Mouse (Mus musculus): ENCODE measurements around the gene Scrt2. TPM values are rescaled to one million over a fixed set of nuclear protein-coding genes. Genes with fewer than 3 reads are reported as not detected.

Gene Scrt2
- polyA plus RNA-seq, 1 experiment from 2014 or later: 0.09 TPM

DNA sequence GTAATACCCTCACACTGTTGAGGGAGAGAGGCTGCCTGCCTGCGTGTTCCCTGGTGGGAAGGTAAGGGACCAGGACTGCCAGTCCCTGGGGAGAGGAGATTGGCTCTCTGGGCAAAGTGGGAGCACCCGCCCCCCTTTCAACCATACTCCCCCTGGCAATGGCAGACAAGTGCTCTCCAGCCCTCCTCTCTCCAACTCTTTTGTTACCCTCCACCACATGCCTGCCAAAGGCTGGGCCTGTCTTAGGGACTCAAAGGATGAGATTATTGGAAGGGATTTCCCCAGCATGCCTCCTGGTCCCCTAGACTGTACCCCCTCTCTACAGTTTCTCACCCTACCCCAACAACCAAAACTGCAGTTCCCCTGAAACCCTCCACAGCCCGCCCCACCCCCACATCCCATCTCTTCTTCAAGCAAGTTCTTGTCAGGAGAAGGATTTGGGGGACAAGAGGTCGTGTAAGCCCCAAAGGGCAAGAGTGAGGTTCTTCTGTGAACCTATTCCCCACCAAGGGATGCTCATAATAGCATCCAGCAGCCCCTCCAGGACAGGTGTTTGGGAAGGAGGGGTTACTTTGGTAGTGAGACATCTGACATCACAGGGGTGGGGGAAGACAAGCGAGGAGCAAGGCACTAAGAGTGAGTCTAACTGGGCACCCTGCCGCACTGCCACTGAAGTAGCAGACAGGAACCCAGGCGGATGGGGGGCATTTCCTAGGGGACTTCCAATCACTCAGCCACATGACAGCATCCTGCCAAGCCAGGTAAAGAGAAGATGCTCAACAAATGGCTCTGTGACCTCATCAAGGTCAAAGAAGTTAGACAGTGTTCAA lies 1.3 kb downstream of the Scrt2 start:
- Histone ChIP-seq H3K9me3 (replicated peaks) (no peaks in the 10 kb centered on the region), H3K9ac (no peak overlapping the region), H3K4me1 (peaks cover 14% of the 10 kb centered on the region), H3K4me3 (replicated peaks) (no peak overlapping the region), H3K27me3 (peaks cover 66% of the 10 kb centered on the region), H3K27ac (replicated peaks) (no peak overlapping the region), H3K4me2 (replicated peaks) (peak overlapping the region; percentile 70), H3K36me3 (no peaks in the 10 kb centered on the region)
- no peak for ATAC-seq (ENCODE audit: insufficient number of reproducible peaks, low FRiP score, low TSS enrichment, low read depth)
- 20% methylated on average over 7 of the region's 7 CpGs for WGBS

- Histone ChIP-seq H3K27me3 (peaks cover 65% of the 10 kb centered on the region), H3K9me3 (replicated peaks) (no peaks in the 10 kb centered on the region), H3K4me1 (peaks cover 14% of the 10 kb centered on the region), H3K4me3 (replicated peaks) (no peak overlapping the region), H3K36me3 (no peaks in the 10 kb centered on the region), H3K9ac (no peak overlapping the region), H3K4me2 (replicated peaks) (no peak overlapping the region), H3K27ac (replicated peaks) (no peak overlapping the region)
- no peak for ATAC-seq (ENCODE audit: insufficient number of reproducible peaks, low FRiP score, low TSS enrichment, low read depth)
- WGBS: 49% methylated on average over 4 of the region's 4 CpGs
Observed at GRCm38 (mm10) chr2:152083411-152083810, 2.1 kb downstream of the Scrt2 start.

DNA sequence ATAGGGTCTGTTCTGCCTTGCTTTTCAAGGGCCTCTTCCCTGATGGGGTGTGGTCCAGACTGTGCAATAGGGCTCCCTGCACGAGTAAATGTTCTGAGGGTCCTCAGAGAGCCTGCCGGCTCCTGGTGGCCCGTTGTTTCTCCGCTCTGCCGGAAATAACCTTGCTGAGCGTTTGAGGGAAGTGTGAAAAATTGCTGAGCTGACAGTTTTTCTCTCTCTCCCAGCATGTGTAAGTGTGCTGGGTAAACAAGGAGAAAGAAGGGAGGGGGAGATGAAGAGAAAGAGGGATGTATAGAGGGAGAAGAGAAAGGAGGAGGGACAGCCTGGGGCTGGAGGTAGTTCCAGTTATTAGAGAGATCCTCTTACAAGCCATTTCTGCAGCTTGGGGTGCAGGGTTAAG lies 3.0 kb downstream of the Scrt2 start:
- no peak overlapping the region for H3K9ac ChIP-seq
- no peak overlapping the region for H3K4me3 ChIP-seq (replicated peaks)
- WGBS: 37% methylated on average over 6 of the region's 6 CpGs
- no peak overlapping the region for H3K4me2 ChIP-seq (replicated peaks)
- H3K27ac ChIP-seq (replicated peaks): no peak overlapping the region
- H3K4me1 ChIP-seq: peaks cover 14% of the 10 kb centered on the region
- no peaks in the 10 kb centered on the region for H3K36me3 ChIP-seq
- no peak for ATAC-seq (ENCODE audit: insufficient number of reproducible peaks, low FRiP score, low TSS enrichment, low read depth)
- H3K9me3 ChIP-seq (replicated peaks): no peaks in the 10 kb centered on the region
- H3K27me3 ChIP-seq: peaks cover 62% of the 10 kb centered on the region

- Histone ChIP-seq H3K9me3 (replicated peaks) (no peaks in the 10 kb centered on the region), H3K4me2 (replicated peaks) (no peak overlapping the region), H3K27me3 (peaks cover 64% of the 10 kb centered on the region), H3K27ac (replicated peaks) (no peak overlapping the region), H3K4me1 (peaks cover 14% of the 10 kb centered on the region), H3K4me3 (replicated peaks) (no peak overlapping the region), H3K9ac (no peak overlapping the region), H3K36me3 (no peaks in the 10 kb centered on the region)
- ATAC-seq (ENCODE audit: insufficient number of reproducible peaks, low FRiP score, low TSS enrichment, low read depth): no peak
- WGBS: 77% methylated on average over 6 of the region's 6 CpGs
Observed at GRCm38 (mm10) chr2:152085414-152085813, 4.1 kb downstream of the Scrt2 start.

- WGBS: 65% methylated on average over 6 of the region's 6 CpGs
Observed at GRCm38 (mm10) chr2:152086451-152086850, 5.1 kb downstream of the Scrt2 start.

GRCm38 (mm10) chr2:152087111-152087510 lies 5.8 kb downstream of the Scrt2 start:
- WGBS: 72% methylated on average over 5 of the region's 5 CpGs
- H3K27me3 ChIP-seq: peaks cover 69% of the 10 kb centered on the region

More at GRCm38 (mm10) chr2:152086451-152086850, 5.1 kb downstream of the Scrt2 start:
- Histone ChIP-seq H3K27ac (replicated peaks) (no peak overlapping the region), H3K4me1 (peaks cover 6% of the 10 kb centered on the region), H3K4me3 (replicated peaks) (no peak overlapping the region), H3K9ac (no peak overlapping the region), H3K27me3 (peaks cover 66% of the 10 kb centered on the region), H3K9me3 (replicated peaks) (no peaks in the 10 kb centered on the region), H3K36me3 (no peaks in the 10 kb centered on the region), H3K4me2 (replicated peaks) (no peak overlapping the region)
- no peak for ATAC-seq (ENCODE audit: insufficient number of reproducible peaks, low FRiP score, low TSS enrichment, low read depth)

DNA sequence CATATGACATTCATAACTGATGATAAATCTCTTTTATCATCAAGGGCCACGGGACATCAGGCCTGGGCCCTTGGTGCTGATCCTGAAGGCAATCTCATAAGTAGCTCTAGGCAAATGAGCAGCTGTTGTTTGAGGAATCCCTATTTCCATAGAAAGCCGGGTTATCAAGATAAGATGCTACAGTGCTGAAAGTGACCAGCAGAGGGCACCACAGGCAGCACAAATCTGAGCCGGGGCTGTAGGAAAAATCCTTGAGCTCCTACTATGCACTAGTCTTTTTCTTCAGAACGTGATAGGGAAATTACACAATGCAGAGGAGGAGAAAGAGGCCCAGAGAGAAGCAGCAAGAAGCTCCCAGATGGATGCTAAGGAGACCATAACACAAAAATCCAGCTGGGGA lies 7.7 kb downstream of the Scrt2 start:
- ATAC-seq (ENCODE audit: insufficient number of reproducible peaks, low FRiP score, low TSS enrichment, low read depth): no peak
- H3K4me1 ChIP-seq: peaks cover 13% of the 10 kb centered on the region
- H3K27ac ChIP-seq (replicated peaks): no peak overlapping the region
- no peaks in the 10 kb centered on the region for H3K9me3 ChIP-seq (replicated peaks)
- peaks cover 69% of the 10 kb centered on the region for H3K27me3 ChIP-seq
- H3K4me3 ChIP-seq (replicated peaks): no peak overlapping the region
- 6% methylated on average over 4 of the region's 4 CpGs for WGBS
- no peak overlapping the region for H3K9ac ChIP-seq
- no peaks in the 10 kb centered on the region for H3K36me3 ChIP-seq
- H3K4me2 ChIP-seq (replicated peaks): no peak overlapping the region

More at GRCm38 (mm10) chr2:152087111-152087510, 5.8 kb downstream of the Scrt2 start:
- Histone ChIP-seq H3K4me2 (replicated peaks) (no peak overlapping the region), H3K4me3 (replicated peaks) (no peak overlapping the region), H3K4me1 (peaks cover 3% of the 10 kb centered on the region), H3K36me3 (no peaks in the 10 kb centered on the region), H3K9ac (no peak overlapping the region), H3K9me3 (replicated peaks) (no peaks in the 10 kb centered on the region), H3K27ac (replicated peaks) (no peak overlapping the region)
- ATAC-seq (ENCODE audit: insufficient number of reproducible peaks, low FRiP score, low TSS enrichment, low read depth): no peak

DNA sequence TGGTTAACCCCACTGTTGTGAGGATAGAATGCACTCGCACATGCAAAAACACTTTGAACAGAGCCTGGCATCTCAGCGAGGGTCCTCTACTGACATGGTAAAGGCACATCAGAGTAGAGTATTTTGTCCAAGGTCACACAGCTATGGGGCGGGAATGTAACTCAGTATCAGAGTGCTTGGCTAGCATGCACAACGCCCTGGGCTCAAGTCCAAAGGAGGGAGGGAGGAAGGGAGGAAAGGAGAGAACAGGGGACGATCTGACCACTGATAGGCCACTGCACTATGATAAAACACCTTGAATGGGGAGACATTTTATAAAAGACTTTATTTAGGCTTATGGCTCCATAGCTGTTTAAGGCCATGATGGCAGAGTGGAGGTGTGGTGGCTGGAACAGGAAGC lies 8.3 kb downstream of the Scrt2 start:
- Histone ChIP-seq H3K27me3 (peaks cover 69% of the 10 kb centered on the region), H3K27ac (replicated peaks) (no peak overlapping the region), H3K4me2 (replicated peaks) (no peak overlapping the region), H3K4me3 (replicated peaks) (no peak overlapping the region), H3K4me1 (peaks cover 13% of the 10 kb centered on the region), H3K9ac (no peak overlapping the region), H3K36me3 (no peaks in the 10 kb centered on the region), H3K9me3 (replicated peaks) (no peaks in the 10 kb centered on the region)
- ATAC-seq (ENCODE audit: insufficient number of reproducible peaks, low FRiP score, low TSS enrichment, low read depth): no peak
- 76% methylated on average over 5 of the region's 5 CpGs for WGBS

- H3K27me3 ChIP-seq: peaks cover 70% of the 10 kb centered on the region
- WGBS: 88% methylated on average over 5 of the region's 5 CpGs
- H3K36me3 ChIP-seq: no peaks in the 10 kb centered on the region
Observed at GRCm38 (mm10) chr2:152090486-152090885, 9.2 kb downstream of the Scrt2 start.

DNA sequence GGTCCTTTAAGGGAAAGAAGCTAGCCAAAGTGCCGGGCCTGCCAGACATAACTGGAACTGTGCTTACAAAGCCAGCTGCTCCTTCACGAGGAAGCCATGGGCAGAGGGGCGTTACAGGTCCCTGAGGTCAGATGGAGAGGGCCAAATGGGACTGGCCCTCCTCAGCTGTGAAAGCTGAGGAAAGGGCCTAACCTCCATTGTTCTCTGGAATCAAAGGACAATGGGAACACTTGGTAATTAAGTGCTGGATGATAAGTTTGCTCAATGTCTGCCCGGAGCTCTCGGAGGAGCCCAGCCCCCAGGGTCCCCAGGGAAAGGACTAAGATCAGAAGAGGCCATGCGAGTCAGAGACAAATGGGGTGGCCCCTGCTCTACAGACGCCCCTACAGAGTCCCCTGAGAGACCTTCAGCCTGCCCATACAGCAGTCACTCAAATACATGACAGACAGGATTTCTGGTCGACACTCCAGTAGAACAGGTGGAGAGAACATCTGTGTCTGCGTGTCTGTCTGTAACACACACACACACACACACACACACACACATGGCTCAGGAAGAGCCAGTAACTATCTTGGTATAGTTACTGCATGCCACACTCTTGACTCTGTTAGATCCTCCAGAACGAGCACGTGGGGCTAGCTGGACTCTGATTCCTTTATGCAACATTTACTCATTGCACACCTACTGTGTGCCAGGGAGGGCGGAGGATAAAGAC lies 10.2 kb downstream of the Scrt2 start:
- peaks cover 18% of the 10 kb centered on the region for H3K4me1 ChIP-seq
- no peak overlapping the region for H3K4me2 ChIP-seq (replicated peaks)
- no peak overlapping the region for H3K4me3 ChIP-seq (replicated peaks)
- 29% methylated on average over 12 of the region's 12 CpGs for WGBS
- no peak overlapping the region for H3K27ac ChIP-seq (replicated peaks)
- no peak for ATAC-seq (ENCODE audit: insufficient number of reproducible peaks, low FRiP score, low TSS enrichment, low read depth)
- H3K27me3 ChIP-seq: peaks cover 79% of the 10 kb centered on the region
- no peaks in the 10 kb centered on the region for H3K9me3 ChIP-seq (replicated peaks)
- no peaks in the 10 kb centered on the region for H3K36me3 ChIP-seq
- no peak overlapping the region for H3K9ac ChIP-seq

More at GRCm38 (mm10) chr2:152090486-152090885, 9.2 kb downstream of the Scrt2 start:
- Histone ChIP-seq H3K4me3 (replicated peaks) (no peak overlapping the region), H3K4me1 (peaks cover 18% of the 10 kb centered on the region), H3K9me3 (replicated peaks) (no peaks in the 10 kb centered on the region), H3K27ac (replicated peaks) (no peak overlapping the region), H3K4me2 (replicated peaks) (no peak overlapping the region), H3K9ac (no peak overlapping the region)
- no peak for ATAC-seq (ENCODE audit: insufficient number of reproducible peaks, low FRiP score, low TSS enrichment, low read depth)

GRCm38 (mm10) chr2:152092927-152093326 lies 11.6 kb downstream of the Scrt2 start:
- H3K4me1 ChIP-seq: peaks cover 18% of the 10 kb centered on the region
- no peaks in the 10 kb centered on the region for H3K36me3 ChIP-seq
- 4% methylated on average over 45 of the region's 45 CpGs for WGBS
- H3K4me3 ChIP-seq (replicated peaks): peak overlapping the region; percentile 47
- H3K9ac ChIP-seq: no peak overlapping the region
- peaks cover 86% of the 10 kb centered on the region for H3K27me3 ChIP-seq
- no peak for ATAC-seq (ENCODE audit: insufficient number of reproducible peaks, low FRiP score, low TSS enrichment, low read depth)
- no peaks in the 10 kb centered on the region for H3K9me3 ChIP-seq (replicated peaks)
- no peak overlapping the region for H3K27ac ChIP-seq (replicated peaks)
- H3K4me2 ChIP-seq (replicated peaks): peak overlapping the region; percentile 71
